Mouse (Mus musculus) midbrain, embryonic 13.5 days (tissue): ENCODE data around the gene Serpinh1. TPM values are rescaled to one million over a fixed set of nuclear protein-coding genes. Genes with fewer than 3 reads are reported as not detected.

Experiments
- ATAC-seq: fragments of 200-750 bp; cut with Nextera tagmentation; 2 replicates; pipeline ENCODE4 v1.8.0; 2017; ENCODE audit warnings: mild to moderate bottlenecking, moderate TSS enrichment, moderate library complexity
- H3K27ac ChIP-seq: fragments of 300-500 bp; sonication (generic); 2 replicates; pipeline ENCODE4 v1.5.1; 2015; ENCODE audit warnings: inconsistent platforms, mild to moderate bottlenecking, moderate library complexity
- H3K27me3 ChIP-seq: fragments of 300-500 bp; sonication (generic); 2 replicates; pipeline ENCODE4 v1.6.1; 2015; ENCODE audit warnings: mild to moderate bottlenecking, inconsistent platforms
- H3K36me3 ChIP-seq: fragments of 300-500 bp; sonication (generic); 2 replicates; pipeline ENCODE4 v1.6.1; 2015; ENCODE audit warnings: mild to moderate bottlenecking, inconsistent platforms
- H3K4me1 ChIP-seq: fragments of 300-500 bp; sonication (generic); replicated peaks from 2 replicates; pipeline ENCODE4 v1.6.1; 2015; ENCODE audit warnings: inconsistent platforms
- H3K4me2 ChIP-seq: fragments of 300-500 bp; sonication (generic); replicated peaks from 2 replicates; pipeline ENCODE4 v1.6.1; 2015; ENCODE audit warnings: moderate library complexity, mild to moderate bottlenecking, inconsistent platforms
- H3K4me3 ChIP-seq: fragments of 300-500 bp; sonication (generic); replicated peaks from 2 replicates; pipeline ENCODE4 v1.5.1; 2015; ENCODE audit warnings: mild to moderate bottlenecking, inconsistent platforms
- H3K9ac ChIP-seq: fragments of 300-500 bp; sonication (generic); replicated peaks from 2 replicates; pipeline ENCODE4 v1.6.1; 2015; ENCODE audit warnings: mild to moderate bottlenecking, inconsistent platforms
- H3K9me3 ChIP-seq: fragments of 300-500 bp; sonication (generic); 2 replicates; pipeline ENCODE4 v1.6.1; 2016; ENCODE audit warnings: mild to moderate bottlenecking, inconsistent platforms
- WGBS: fragments of 180-500 bp; shearing (Covaris S2); methylation state at CpG from one replicate; pipeline ENCODE4 v1.1.7; 2015; 5-methylcytosine and 5-hydroxymethylcytosine counted together
- polyA plus RNA-seq: library from polyadenylated mRNA; unstranded; fragments of >200 nt; fragmentation: Nextera tagmentation; extraction: Ambion mirVana; gene quantifications from 2 replicates; pipeline ENCODE4 v1.2.1, GENCODE M21; 2015

The Serpinh1 gene
- polyA plus RNA-seq, 1 experiment from 2014 or later, result 284 TPM

DNA sequence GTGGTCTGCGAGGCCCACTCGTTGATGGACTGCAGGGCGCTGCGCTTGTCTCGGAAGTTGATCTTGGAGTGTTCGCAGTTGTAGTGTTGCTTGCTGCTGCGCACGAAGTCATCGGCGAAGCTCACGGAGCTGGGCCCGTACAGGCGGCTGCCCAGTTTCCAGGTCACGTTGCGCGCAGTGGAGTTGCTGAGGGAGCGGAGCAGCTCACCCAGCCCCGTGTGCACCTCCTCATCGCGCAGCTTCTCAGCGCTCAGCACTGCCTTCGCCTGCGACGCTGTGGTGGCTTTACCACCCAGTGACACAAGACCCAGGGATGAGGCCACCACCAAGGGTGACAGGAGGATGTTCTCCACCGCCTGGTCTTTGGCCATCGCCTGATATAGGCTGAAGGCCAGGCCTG lies 4.2 kb downstream of the Serpinh1 start:
- peaks cover 41% of the 10 kb centered on the region for H3K4me1 ChIP-seq
- no peaks in the 10 kb centered on the region for H3K27me3 ChIP-seq
- no peak overlapping the region for H3K27ac ChIP-seq
- H3K9me3 ChIP-seq, result no peaks in the 10 kb centered on the region
- H3K36me3 ChIP-seq, result peaks cover 45% of the 10 kb centered on the region
- H3K4me3 ChIP-seq, result no peak overlapping the region
- H3K9ac ChIP-seq, result no peak overlapping the region
- H3K4me2 ChIP-seq, result no peak overlapping the region
- no peak for ATAC-seq
- 96% methylated on average over 26 of the region's 26 CpGs for WGBS

DNA sequence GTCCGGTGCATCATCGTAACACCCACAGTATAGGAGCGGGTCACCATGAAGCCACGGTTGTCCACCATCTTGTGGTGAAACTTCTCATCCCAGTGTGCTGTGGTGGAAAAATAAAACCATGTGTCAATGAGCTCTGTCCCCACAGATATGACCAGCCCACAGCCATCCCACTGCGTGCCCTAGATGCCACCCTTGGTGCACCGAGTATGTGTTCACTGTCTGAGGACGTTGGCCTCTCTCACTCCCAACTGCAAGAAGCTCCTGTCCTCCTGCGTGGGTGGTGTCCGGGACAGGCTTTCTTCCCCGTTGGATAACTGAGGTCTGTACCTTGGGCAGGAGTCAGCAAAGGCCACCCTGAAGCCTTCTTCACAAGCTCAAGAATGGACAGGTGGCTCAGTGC lies 5.8 kb downstream of the Serpinh1 start:
- Histone ChIP-seq H3K4me1 (peaks cover 29% of the 10 kb centered on the region), H3K9ac (no peak overlapping the region), H3K36me3 (peaks cover 50% of the 10 kb centered on the region), H3K4me2 (no peak overlapping the region), H3K27ac (no peak overlapping the region), H3K4me3 (no peak overlapping the region), H3K9me3 (no peaks in the 10 kb centered on the region), H3K27me3 (no peaks in the 10 kb centered on the region)
- 97% methylated on average over 10 of the region's 10 CpGs for WGBS
- ATAC-seq, result no peak

GRCm38 (mm10) chr7:99343577-99343976 lies 9.5 kb downstream of the Serpinh1 start:
- Histone ChIP-seq H3K27ac (no peak overlapping the region), H3K4me2 (no peak overlapping the region), H3K9ac (no peak overlapping the region), H3K27me3 (no peaks in the 10 kb centered on the region), H3K36me3 (peaks cover 47% of the 10 kb centered on the region), H3K4me3 (no peak overlapping the region), H3K4me1 (no peaks in the 10 kb centered on the region), H3K9me3 (no peaks in the 10 kb centered on the region)
- ATAC-seq, result no peak
- WGBS, result 85% methylated on average over 4 of the region's 4 CpGs

DNA sequence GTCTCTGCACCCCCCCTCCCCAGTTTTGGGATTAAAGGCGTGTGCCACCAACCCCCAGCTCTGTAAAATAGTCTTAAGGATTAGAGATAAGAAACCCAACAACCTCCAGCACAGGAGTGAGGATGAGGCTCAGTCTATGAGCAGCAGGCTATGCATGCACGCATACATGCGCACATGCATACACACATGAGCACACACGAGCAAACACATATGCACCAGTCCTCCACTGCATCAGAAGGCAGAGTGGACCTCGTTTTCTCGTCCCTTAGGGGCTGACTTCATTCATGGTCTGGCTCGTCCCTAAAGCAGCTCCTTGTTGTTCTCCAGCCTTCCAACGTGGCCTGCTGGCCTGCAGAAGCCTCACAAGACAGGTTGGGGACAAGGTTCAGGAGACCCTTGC lies 12.3 kb downstream of the Serpinh1 start:
- no peaks in the 10 kb centered on the region for H3K27me3 ChIP-seq
- H3K4me2 ChIP-seq, result no peak overlapping the region
- peak overlapping the region; percentile 0 for H3K27ac ChIP-seq
- H3K9ac ChIP-seq, result no peak overlapping the region
- peaks cover 45% of the 10 kb centered on the region for H3K36me3 ChIP-seq
- no peak overlapping the region for H3K4me3 ChIP-seq
- H3K9me3 ChIP-seq, result no peaks in the 10 kb centered on the region
- WGBS, result 87% methylated on average over 8 of the region's 8 CpGs
- no peak for ATAC-seq
- H3K4me1 ChIP-seq, result no peaks in the 10 kb centered on the region

DNA sequence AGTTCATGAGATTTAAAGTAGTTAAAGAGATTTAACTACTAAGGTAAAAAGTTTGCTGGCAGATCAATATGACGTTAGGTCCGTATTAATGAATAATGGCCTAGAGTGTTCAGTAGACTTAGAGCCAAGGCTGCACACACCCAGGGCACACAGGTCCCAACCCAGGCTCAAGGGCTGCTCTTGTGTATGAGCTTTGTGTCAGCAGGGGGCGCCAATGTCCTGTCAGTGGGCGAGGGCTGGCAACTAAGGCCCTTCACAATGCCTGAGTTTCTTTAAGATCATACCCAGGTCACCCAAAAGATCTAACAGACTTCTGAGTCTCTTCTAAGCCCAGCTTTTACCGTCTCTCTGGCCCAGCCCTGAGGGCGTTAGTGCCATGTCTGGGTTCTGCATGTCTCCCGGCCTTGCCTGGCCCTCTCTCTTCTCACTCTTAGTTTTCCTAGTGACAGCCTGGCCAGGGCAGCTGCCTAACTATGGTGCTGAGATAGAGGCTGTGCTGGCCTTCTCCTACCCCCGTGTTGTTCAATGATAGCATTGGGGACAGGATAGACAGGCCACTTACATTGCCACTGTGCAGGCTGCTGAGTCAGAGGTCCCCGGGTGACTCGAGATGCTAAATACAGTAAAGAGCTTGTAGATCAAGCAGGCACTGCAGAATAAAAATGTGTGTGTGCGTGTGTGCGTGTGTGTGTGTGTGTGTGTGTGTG lies 20.1 kb downstream of the Serpinh1 start:
- ATAC-seq, result peak; percentile 69
- Histone ChIP-seq H3K27me3 (no peaks in the 10 kb centered on the region), H3K9me3 (no peaks in the 10 kb centered on the region), H3K4me3 (no peak overlapping the region), H3K36me3 (peaks cover 47% of the 10 kb centered on the region), H3K4me2 (no peak overlapping the region), H3K9ac (peak overlapping the region; percentile 39; the same call in 1 of the 2 replicates), H3K27ac (peak overlapping the region; percentile 14; the same call in 1 of the 2 replicates), H3K4me1 (peaks cover 27% of the 10 kb centered on the region)
- 50% methylated on average over 12 of the region's 12 CpGs for WGBS

GRCm38 (mm10) chr7:99330012-99330411 lies 23.0 kb downstream of the Serpinh1 start:
- no peak overlapping the region for H3K27ac ChIP-seq
- ATAC-seq, result no peak
- H3K4me3 ChIP-seq, result no peak overlapping the region
- H3K9me3 ChIP-seq, result no peaks in the 10 kb centered on the region
- H3K4me2 ChIP-seq, result no peak overlapping the region
- H3K27me3 ChIP-seq, result no peaks in the 10 kb centered on the region
- 95% methylated on average over 5 of the region's 5 CpGs for WGBS
- H3K9ac ChIP-seq, result no peak overlapping the region
- H3K4me1 ChIP-seq, result peaks cover 35% of the 10 kb centered on the region
- H3K36me3 ChIP-seq, result peaks cover 33% of the 10 kb centered on the region

DNA sequence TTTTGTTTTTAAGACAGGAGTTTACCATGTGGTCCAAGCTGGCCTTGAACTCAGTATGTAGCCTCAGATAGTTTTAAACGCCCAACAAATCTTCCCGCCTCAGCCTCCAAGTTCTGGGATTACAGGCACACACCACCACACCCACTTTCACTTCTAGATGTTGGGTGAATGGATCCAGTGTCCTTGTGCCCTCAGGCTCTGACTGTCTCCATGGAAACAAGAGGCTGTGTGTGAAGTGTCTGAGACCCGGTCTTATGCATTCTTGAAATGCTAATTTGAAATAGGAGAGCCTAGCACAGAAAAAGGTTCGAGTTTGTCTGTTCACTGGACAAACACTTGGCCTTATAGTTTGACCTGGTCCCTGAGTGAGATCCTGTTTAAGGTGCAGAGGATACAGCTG lies 24.2 kb downstream of the Serpinh1 start:
- H3K27me3 ChIP-seq, result no peaks in the 10 kb centered on the region
- H3K36me3 ChIP-seq, result peaks cover 25% of the 10 kb centered on the region
- H3K9me3 ChIP-seq, result no peaks in the 10 kb centered on the region
- H3K4me3 ChIP-seq, result no peak overlapping the region
- H3K4me2 ChIP-seq, result no peak overlapping the region
- no peak overlapping the region for H3K9ac ChIP-seq
- peaks cover 39% of the 10 kb centered on the region for H3K4me1 ChIP-seq
- WGBS, result 37% methylated on average over 4 of the region's 4 CpGs
- ATAC-seq, result no peak; the same call in 1 of the 2 replicates
- H3K27ac ChIP-seq, result 0 out of 2 replicates have a peak overlapping the region, but pooled peaks have one; percentile 8

- no peak overlapping the region for H3K9ac ChIP-seq
- H3K4me1 ChIP-seq, result peaks cover 35% of the 10 kb centered on the region
- WGBS, result 78% methylated on average over 6 of the region's 6 CpGs
- no peaks in the 10 kb centered on the region for H3K27me3 ChIP-seq
- H3K27ac ChIP-seq, result no peak overlapping the region
- no peak for ATAC-seq
- H3K4me3 ChIP-seq, result no peak overlapping the region
- H3K36me3 ChIP-seq, result peaks cover 44% of the 10 kb centered on the region
- no peaks in the 10 kb centered on the region for H3K9me3 ChIP-seq
- no peak overlapping the region for H3K4me2 ChIP-seq
These were observed 26.9 kb downstream of the Serpinh1 start for GRCm38 (mm10) chr7:99326128-99326527.

GRCm38 (mm10) chr7:99324810-99325209 lies 28.2 kb downstream of the Serpinh1 start:
- H3K9ac ChIP-seq, result no peak overlapping the region
- ATAC-seq, result no peak
- peaks cover 43% of the 10 kb centered on the region for H3K36me3 ChIP-seq
- H3K27ac ChIP-seq, result peak overlapping the region; percentile 65
- no peaks in the 10 kb centered on the region for H3K9me3 ChIP-seq
- peaks cover 49% of the 10 kb centered on the region for H3K4me1 ChIP-seq
- WGBS, result 32% methylated on average over 10 of the region's 10 CpGs
- H3K27me3 ChIP-seq, result no peaks in the 10 kb centered on the region
- H3K4me2 ChIP-seq, result 0 out of 2 replicates have a peak overlapping the region, but pooled peaks have one; percentile 15
- H3K4me3 ChIP-seq, result no peak overlapping the region

GRCm38 (mm10) chr7:99323321-99323700 lies 29.7 kb downstream of the Serpinh1 start:
- H3K4me1 ChIP-seq, result peaks cover 51% of the 10 kb centered on the region
- WGBS, result 92% methylated on average over 9 of the region's 9 CpGs
- no peak overlapping the region for H3K27ac ChIP-seq
- H3K9ac ChIP-seq, result no peak overlapping the region
- no peak overlapping the region for H3K4me3 ChIP-seq
- H3K27me3 ChIP-seq, result peaks cover 3% of the 10 kb centered on the region; the same call in 1 of the 2 replicates
- H3K36me3 ChIP-seq, result peaks cover 43% of the 10 kb centered on the region
- no peaks in the 10 kb centered on the region for H3K9me3 ChIP-seq
- no peak for ATAC-seq
- no peak overlapping the region for H3K4me2 ChIP-seq

DNA sequence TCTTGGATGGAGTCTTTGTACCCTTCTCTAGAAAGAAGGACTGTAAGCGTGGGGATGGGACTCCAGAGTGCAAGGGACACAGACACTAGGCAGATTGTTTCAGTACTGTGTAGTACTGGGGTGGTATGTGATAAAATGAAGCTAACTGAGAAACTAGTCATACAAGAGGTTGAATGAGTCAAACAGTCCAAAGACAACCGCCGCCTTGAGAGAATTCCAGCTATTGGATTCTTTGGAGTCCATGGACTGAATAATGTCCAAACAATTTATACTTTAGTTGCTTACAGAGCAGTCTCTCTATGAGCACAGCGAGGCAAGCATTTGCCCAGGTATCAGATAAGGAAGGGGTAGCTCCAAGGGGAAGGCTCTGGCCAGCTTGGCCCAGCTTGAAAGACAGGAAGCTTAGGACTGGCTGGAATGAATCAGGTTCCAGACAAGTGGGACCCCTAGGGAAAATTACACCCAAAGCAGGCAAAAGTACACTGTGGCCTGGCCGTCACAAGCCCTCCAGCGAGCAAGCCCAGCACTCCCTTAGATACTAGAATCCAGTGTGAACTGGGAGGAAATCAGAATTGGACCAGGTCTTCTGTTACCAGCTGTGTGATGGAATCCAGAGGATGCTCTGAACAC lies 30.2 kb downstream of the Serpinh1 start:
- H3K9me3 ChIP-seq, result no peaks in the 10 kb centered on the region
- peaks cover 53% of the 10 kb centered on the region for H3K4me1 ChIP-seq
- no peak overlapping the region for H3K4me3 ChIP-seq
- ATAC-seq, result no peak
- peaks cover 4% of the 10 kb centered on the region; the same call in 1 of the 2 replicates for H3K27me3 ChIP-seq
- H3K9ac ChIP-seq, result no peak overlapping the region
- H3K36me3 ChIP-seq, result peaks cover 45% of the 10 kb centered on the region
- no peak overlapping the region for H3K4me2 ChIP-seq
- no peak overlapping the region for H3K27ac ChIP-seq
- 91% methylated on average over 6 of the region's 6 CpGs for WGBS

DNA sequence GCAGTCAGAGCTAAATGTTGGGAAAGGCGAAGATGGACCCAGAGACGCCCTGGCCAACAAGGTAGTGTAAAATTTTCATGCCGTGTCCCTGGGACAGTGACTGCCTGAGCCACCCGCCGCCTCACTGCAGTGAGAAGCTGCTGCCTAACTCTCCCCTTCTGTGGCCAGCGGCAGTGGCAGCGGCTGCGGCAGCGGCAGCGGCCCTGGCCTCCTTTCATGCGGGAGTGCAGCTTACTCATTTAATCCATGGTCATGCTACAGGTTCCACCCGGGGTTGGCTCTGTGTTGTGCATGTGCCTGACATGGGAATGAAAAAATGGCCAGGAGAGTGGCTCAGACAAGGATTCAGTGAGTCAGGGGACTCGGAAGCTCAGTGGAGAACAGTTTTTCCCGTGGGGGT lies 32.5 kb downstream of the Serpinh1 start:
- H3K27me3 ChIP-seq, result peaks cover 14% of the 10 kb centered on the region; the same call in 1 of the 2 replicates
- peaks cover 52% of the 10 kb centered on the region for H3K4me1 ChIP-seq
- no peak overlapping the region for H3K4me2 ChIP-seq
- peak overlapping the region; percentile 57 for H3K9ac ChIP-seq
- peak; percentile 47 for ATAC-seq
- peaks cover 59% of the 10 kb centered on the region for H3K36me3 ChIP-seq
- no peaks in the 10 kb centered on the region for H3K9me3 ChIP-seq
- H3K4me3 ChIP-seq, result no peak overlapping the region
- 36% methylated on average over 14 of the region's 14 CpGs for WGBS
- peak overlapping the region; percentile 75 for H3K27ac ChIP-seq
